Mouse (Mus musculus) heart, postnatal 0 days (tissue): ENCODE results near the gene Dgcr8.

Source experiments
- CTCF ChIP-seq: IDR thresholded peaks from 2 replicates; pipeline ENCODE4 v1.5.1; 2016; ENCODE audit warnings: antibody characterized with exemption, control low read depth, low read depth
- EP300 ChIP-seq: IDR thresholded peaks from 2 replicates; pipeline ENCODE4 v1.6.1; 2016; ENCODE audit warnings: antibody characterized with exemption, low read depth

DNA sequence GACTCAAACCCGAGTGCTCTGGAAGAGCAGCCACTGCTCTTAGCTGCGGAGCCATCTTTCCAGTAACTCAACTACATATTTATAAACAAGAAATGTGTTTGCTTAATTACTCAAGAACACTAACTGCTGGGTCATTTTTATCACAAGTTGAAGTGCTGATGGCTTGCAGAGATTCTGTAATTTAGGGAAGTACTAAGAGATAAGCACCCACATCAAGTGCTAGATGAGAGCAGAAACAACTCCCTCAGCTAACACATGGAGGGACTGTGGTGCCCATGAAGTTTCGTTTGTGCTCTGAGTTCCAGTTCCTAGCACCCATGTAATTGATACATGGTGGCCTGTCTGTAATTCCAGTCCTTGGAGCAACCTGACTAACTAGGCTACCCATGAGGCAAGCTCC lies 29.9 kb upstream of the Dgcr8 start:
- TF ChIP-seq CTCF (no peak), EP300 (no peak)
